Mouse (Mus musculus) limb, embryonic 14.5 days (tissue): ENCODE measurements at regions not wholly inside any gene's neighbourhood (a gene's known extent, or its start where the extent isn't known, plus 50 kb on each side); places are given as distances from the start of the nearest gene placed in this dataset.

ENCODE experiments used
- ATAC-seq: fragments of 200-750 bp; cut with Nextera tagmentation; 2 replicates; pipeline ENCODE4 v1.8.0; 2017; ENCODE audit warnings: low read depth, moderate number of reproducible peaks, moderate TSS enrichment; ENCODE audit not compliant: low FRiP score
- DNase-seq: peaks from one replicate; pipeline ENCODE4 v3.0.0-alpha.2; 2015; ENCODE audit warnings: low spot score
- H3K27ac ChIP-seq: fragments of 300-500 bp; sonication (generic); replicated peaks from 2 replicates; pipeline ENCODE4 v1.5.1; 2014; ENCODE audit warnings: low read depth, mild to moderate bottlenecking, low read length, moderate library complexity, mixed read lengths
- H3K27me3 ChIP-seq: fragments of 300-500 bp; sonication (generic); 2 replicates; pipeline ENCODE4 v1.6.1; 2014; ENCODE audit warnings: low read length, mixed read lengths; ENCODE audit not compliant: control insufficient read depth, insufficient read depth
- H3K36me3 ChIP-seq: fragments of 300-500 bp; sonication (generic); 2 replicates; pipeline ENCODE4 v1.6.1; 2014; ENCODE audit warnings: mild to moderate bottlenecking, low read length, moderate library complexity, mixed read lengths; ENCODE audit not compliant: control insufficient read depth, insufficient read depth
- H3K4me1 ChIP-seq: fragments of 300-500 bp; sonication (generic); 2 replicates; pipeline ENCODE4 v1.6.1; 2014; ENCODE audit warnings: antibody characterized with exemption, low read length, mixed read lengths; ENCODE audit not compliant: control insufficient read depth, insufficient read depth
- H3K4me2 ChIP-seq: fragments of 300-500 bp; sonication (generic); replicated peaks from 2 replicates; pipeline ENCODE4 v1.6.1; 2014; ENCODE audit warnings: low read depth, mild to moderate bottlenecking, low read length, moderate library complexity; ENCODE audit not compliant: severe bottlenecking
- H3K4me3 ChIP-seq: fragments of 300-500 bp; sonication (generic); replicated peaks from 2 replicates; pipeline ENCODE4 v1.5.1; 2014; ENCODE audit warnings: low read length
- H3K9ac ChIP-seq: fragments of 300-500 bp; sonication (generic); 2 replicates; pipeline ENCODE4 v1.6.1; 2014; ENCODE audit warnings: mild to moderate bottlenecking, low read depth, low read length, moderate library complexity; ENCODE audit not compliant: severe bottlenecking
- H3K9me3 ChIP-seq: fragments of 300-500 bp; sonication (generic); 2 replicates; pipeline ENCODE4 v1.6.1; 2016; ENCODE audit warnings: low read length; ENCODE audit not compliant: control insufficient read depth
- POLR2A ChIP-seq: fragments of 200-500 bp; IDR thresholded peaks from 2 replicates; pipeline ENCODE4 v1.8.0; 2012; ENCODE audit warnings: inconsistent platforms, mild to moderate bottlenecking, moderate library complexity, borderline replicate concordance; ENCODE audit not compliant: insufficient read depth, insufficient read length; ENCODE audit errors: extremely low read depth
- WGBS: fragments of 180-500 bp; shearing (Covaris S2); extraction: QIAGEN DNeasy Blood & Tissue Kit; methylation state at CpG from one replicate; pipeline ENCODE4 v1.1.7; 2014; 5-methylcytosine and 5-hydroxymethylcytosine counted together

DNA sequence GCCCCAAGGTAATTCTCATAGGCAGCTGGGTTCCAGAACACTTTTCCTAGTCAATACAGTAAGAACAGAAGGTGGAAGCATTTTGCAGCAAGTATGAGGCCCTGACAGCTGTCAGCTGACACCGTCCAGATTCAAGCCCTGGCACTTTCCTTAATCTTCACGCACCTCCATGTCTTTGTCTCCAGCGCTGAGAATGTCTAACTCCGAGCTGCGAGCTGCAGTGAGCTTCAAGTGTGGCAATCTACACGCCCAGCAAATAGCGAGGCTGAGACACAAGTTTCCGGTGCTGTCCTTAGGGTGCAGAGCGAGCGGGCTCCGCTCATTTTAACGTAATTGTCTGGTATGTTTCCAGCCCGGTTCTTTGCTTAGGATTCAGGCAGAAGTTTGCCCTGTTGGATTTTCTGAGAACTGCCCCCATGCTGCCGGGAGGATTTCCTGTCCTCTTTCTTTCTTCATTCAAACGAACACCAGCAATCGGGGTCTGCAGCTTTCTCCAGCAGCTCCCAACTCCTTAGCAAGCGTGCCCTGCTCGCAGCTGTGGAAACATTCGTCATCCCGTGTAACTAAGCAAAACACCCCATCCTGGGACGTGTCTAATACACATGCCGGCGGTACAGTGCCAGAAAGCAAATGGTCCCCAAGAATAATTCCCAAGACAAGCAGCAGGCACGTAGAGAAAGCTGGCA is 54.5 kb downstream of the Irx3 start:
- Histone ChIP-seq H3K27me3 (0 out of 2 replicates have a peak, but pooled peaks cover 4% of the 10 kb centered on the region), H3K27ac (no peak overlapping the region), H3K9ac (no peak overlapping the region), H3K4me2 (peak overlapping the region; percentile 32), H3K4me3 (no peak overlapping the region), H3K4me1 (peaks cover 10% of the 10 kb centered on the region; the same call in 1 of the 2 replicates), H3K9me3 (no peaks in the 10 kb centered on the region), H3K36me3 (no peaks in the 10 kb centered on the region)
- peak; percentile 53; the same call in 1 of the 2 replicates for ATAC-seq
- 27% methylated on average over 24 of the region's 24 CpGs for WGBS
- DNase-seq, result peak; percentile 47
- TF ChIP-seq POLR2A, result no peak

DNA sequence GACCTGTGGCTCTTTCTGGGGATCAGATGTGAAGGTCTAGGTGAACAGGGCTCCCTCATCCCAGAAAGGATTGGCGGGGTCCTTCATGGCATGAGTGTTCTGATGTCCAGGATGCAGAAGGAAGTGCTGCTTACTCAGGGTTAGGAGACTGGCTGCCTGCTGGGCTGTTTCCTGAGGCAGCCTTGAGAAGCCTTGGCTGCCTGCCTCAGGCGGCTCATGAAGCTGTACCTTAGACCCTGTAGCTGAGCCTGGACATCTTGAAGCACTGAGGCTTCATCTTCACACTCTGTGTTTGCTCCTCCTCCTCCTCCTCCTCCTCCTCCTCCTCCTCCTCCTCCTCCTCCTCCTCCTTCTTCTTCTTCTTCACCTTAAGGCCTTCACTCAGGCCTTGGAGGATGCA is 77.2 kb downstream of the Irx3 start:
- no peak for TF ChIP-seq POLR2A
- H3K9me3 ChIP-seq, result no peaks in the 10 kb centered on the region
- H3K27ac ChIP-seq, result no peak overlapping the region
- ATAC-seq, result no peak
- DNase-seq, result no peak
- H3K9ac ChIP-seq, result no peak overlapping the region
- no peaks in the 10 kb centered on the region for H3K36me3 ChIP-seq
- 63% methylated on average over 2 of the region's 2 CpGs for WGBS
- no peak overlapping the region for H3K4me2 ChIP-seq
- H3K27me3 ChIP-seq, result peaks cover 3% of the 10 kb centered on the region; the same call in 1 of the 2 replicates
- no peaks in the 10 kb centered on the region for H3K4me1 ChIP-seq
- H3K4me3 ChIP-seq, result no peak overlapping the region
